Mouse (Mus musculus) hindbrain, embryonic 13.5 days (tissue): ENCODE measurements around the gene 1700025G04Rik. TPM values are rescaled to one million over a fixed set of nuclear protein-coding genes. Genes with fewer than 3 reads are reported as not detected.
A peak's percentile ranks its signal among the peaks of the same experiment; 100 is the strongest.

Source experiments
- ATAC-seq: fragments of 200-750 bp; cut with Nextera tagmentation; 2 replicates; pipeline ENCODE4 v1.8.0; 2017; ENCODE audit warnings: moderate TSS enrichment; ENCODE audit not compliant: low FRiP score
- H3K27ac ChIP-seq: fragments of 300-500 bp; sonication (generic); 2 replicates; pipeline ENCODE4 v1.5.1; 2015; ENCODE audit warnings: inconsistent platforms, mild to moderate bottlenecking, moderate library complexity
- H3K27me3 ChIP-seq: fragments of 300-500 bp; sonication (generic); 2 replicates; pipeline ENCODE4 v1.6.1; 2015; ENCODE audit warnings: mild to moderate bottlenecking, inconsistent platforms
- H3K36me3 ChIP-seq: fragments of 300-500 bp; sonication (generic); 2 replicates; pipeline ENCODE4 v1.6.1; 2015; ENCODE audit warnings: mild to moderate bottlenecking, inconsistent platforms
- H3K4me1 ChIP-seq: fragments of 300-500 bp; sonication (generic); replicated peaks from 2 replicates; pipeline ENCODE4 v1.6.1; 2015; ENCODE audit warnings: inconsistent platforms
- H3K4me2 ChIP-seq: fragments of 300-500 bp; sonication (generic); 2 replicates; pipeline ENCODE4 v1.6.1; 2015; ENCODE audit warnings: inconsistent platforms, mild to moderate bottlenecking, moderate library complexity
- H3K4me3 ChIP-seq: fragments of 300-500 bp; sonication (generic); 2 replicates; pipeline ENCODE4 v1.5.1; 2015; ENCODE audit warnings: mild to moderate bottlenecking, inconsistent platforms
- H3K9ac ChIP-seq: fragments of 300-500 bp; sonication (generic); 2 replicates; pipeline ENCODE4 v1.6.1; 2015; ENCODE audit warnings: mild to moderate bottlenecking, inconsistent platforms
- H3K9me3 ChIP-seq: fragments of 300-500 bp; sonication (generic); 2 replicates; pipeline ENCODE4 v1.6.1; 2016; ENCODE audit warnings: inconsistent platforms
- WGBS: fragments of 180-500 bp; shearing (Covaris S2); methylation state at CpG from one replicate; pipeline ENCODE4 v1.1.7; 2015; 5-methylcytosine and 5-hydroxymethylcytosine counted together
- polyA plus RNA-seq: library from polyadenylated mRNA; unstranded; fragments of >200 nt; fragmentation: Nextera tagmentation; extraction: Ambion mirVana; gene quantifications from 2 replicates; pipeline ENCODE4 v1.2.1, GENCODE M21; 2015

Gene 1700025G04Rik
- polyA plus RNA-seq, 1 experiment from 2014 or later: 41.0 TPM

DNA sequence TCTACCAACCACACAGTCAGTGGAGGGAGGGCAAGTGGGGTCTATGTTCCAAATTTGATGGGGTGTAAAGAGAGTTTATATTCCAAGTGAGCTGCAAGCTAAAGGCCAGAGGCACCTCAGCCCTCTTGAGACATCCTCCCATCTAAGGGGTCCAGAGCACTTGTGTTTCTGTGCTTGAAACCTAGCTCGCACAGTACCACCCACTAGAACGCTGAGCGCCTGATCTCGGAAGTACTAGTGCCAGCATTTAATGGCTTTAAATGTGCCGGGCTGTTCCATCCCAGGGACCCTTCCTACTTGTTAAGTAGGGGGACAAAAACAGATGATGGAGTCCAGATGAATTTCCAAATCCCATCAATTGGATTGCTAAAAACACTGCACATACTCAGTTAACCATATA, 1.9 kb downstream of the 1700025G04Rik start:
- Histone ChIP-seq H3K4me1 (peaks cover 72% of the 10 kb centered on the region), H3K4me3 (peak overlapping the region; percentile 87), H3K27me3 (no peaks in the 10 kb centered on the region), H3K4me2 (peak overlapping the region; percentile 79), H3K9ac (peak overlapping the region; percentile 96), H3K36me3 (no peaks in the 10 kb centered on the region), H3K27ac (0 out of 2 replicates have a peak overlapping the region, but pooled peaks have one; percentile 9), H3K9me3 (no peaks in the 10 kb centered on the region)
- WGBS: 38% methylated on average over 5 of the region's 5 CpGs
- ATAC-seq: no peak

DNA sequence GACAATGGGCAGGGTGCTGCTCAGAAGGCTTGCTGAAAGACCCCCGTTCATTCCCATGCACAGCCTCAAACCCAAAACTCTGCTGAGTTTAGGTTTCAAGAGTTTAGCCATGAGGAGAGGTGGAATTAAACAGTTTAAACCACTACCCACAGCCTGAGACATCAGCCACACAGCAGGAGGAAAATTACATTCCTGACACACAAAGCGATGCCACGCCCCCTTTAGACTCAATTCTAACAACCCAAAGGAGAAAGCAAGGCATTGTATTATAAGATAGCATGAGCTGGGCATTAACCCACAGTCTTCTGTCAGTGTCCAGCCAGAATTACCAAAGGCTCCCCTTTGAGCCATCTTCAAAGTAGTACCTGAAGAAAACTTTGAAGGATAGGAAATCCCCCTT, 3.0 kb downstream of the 1700025G04Rik start:
- H3K27me3 ChIP-seq: no peaks in the 10 kb centered on the region
- 18% methylated on average over 3 of the region's 3 CpGs for WGBS
- peak overlapping the region; percentile 87 for H3K4me3 ChIP-seq
- H3K36me3 ChIP-seq: no peaks in the 10 kb centered on the region
- peak overlapping the region; percentile 36; the same call in 1 of the 2 replicates for H3K9ac ChIP-seq
- H3K9me3 ChIP-seq: no peaks in the 10 kb centered on the region
- no peak for ATAC-seq
- peak overlapping the region; percentile 79 for H3K4me2 ChIP-seq
- H3K27ac ChIP-seq: no peak overlapping the region
- peaks cover 81% of the 10 kb centered on the region for H3K4me1 ChIP-seq

DNA sequence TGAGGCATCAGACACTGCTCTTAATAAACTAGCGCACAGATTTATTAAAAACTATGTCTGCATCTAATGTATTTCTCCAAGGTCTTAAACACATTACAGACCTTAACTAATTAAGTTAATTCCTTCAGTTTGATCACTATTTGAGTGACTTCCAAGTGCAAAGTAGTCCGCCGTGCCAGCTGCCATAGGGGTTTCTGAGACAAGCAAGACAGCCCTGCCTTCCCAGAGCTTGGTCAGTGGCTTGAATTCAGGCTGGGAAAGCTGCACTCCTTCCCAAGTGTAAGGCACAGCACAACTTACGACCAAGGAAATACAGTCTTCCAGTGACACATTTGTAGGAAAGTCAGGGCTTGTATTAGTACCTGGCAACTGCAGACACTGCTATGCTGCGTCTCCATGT, 4.4 kb downstream of the 1700025G04Rik start:
- Histone ChIP-seq H3K27ac (no peak overlapping the region; the same call in 1 of the 2 replicates), H3K27me3 (no peaks in the 10 kb centered on the region), H3K4me1 (peaks cover 73% of the 10 kb centered on the region), H3K9me3 (no peaks in the 10 kb centered on the region), H3K4me3 (no peak overlapping the region), H3K4me2 (peak overlapping the region; percentile 79), H3K9ac (no peak overlapping the region), H3K36me3 (no peaks in the 10 kb centered on the region)
- no peak for ATAC-seq
- WGBS: 63% methylated on average over 5 of the region's 5 CpGs

DNA sequence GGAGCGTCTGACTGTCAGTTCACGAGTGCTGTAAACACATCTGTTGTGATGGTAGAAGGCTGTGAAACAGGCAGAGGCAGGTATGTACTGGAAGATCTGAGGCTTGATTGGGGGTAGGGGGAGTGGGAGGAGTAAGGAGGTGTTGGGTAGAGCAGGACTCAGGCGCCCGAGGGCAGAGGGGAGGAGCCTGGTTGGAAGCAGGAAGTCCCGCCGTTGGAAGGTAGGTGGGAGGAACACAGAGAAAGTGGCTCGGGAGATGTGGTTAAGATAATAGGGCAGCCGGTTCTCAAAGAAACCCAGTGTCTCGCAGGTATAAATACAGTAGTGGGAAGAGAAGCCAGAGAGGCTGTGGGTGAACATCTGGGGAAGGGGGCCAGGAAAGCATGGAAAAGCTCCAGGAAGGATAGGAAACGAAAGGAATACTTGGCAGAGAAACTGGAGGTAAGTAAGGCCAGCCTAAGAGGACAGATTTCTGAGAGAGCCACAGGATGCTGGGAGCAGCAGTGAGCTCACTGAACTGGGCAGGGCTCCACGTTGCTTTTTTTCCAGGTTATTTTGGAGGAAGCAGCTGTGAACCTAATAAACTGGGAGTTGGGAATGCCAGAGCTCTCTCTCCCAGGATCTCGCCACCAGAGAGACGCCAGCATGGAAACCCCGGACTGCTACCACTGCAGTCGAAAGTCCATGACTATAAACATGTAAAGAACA, 5.1 kb downstream of the 1700025G04Rik start:
- Histone ChIP-seq H3K27ac (peak overlapping the region; percentile 46), H3K4me1 (peaks cover 80% of the 10 kb centered on the region), H3K9ac (peak overlapping the region; percentile 29; the same call in 1 of the 2 replicates), H3K27me3 (no peaks in the 10 kb centered on the region), H3K9me3 (no peaks in the 10 kb centered on the region), H3K4me3 (no peak overlapping the region), H3K4me2 (peak overlapping the region; percentile 79), H3K36me3 (no peaks in the 10 kb centered on the region)
- 31% methylated on average over 15 of the region's 15 CpGs for WGBS
- ATAC-seq: no peak

DNA sequence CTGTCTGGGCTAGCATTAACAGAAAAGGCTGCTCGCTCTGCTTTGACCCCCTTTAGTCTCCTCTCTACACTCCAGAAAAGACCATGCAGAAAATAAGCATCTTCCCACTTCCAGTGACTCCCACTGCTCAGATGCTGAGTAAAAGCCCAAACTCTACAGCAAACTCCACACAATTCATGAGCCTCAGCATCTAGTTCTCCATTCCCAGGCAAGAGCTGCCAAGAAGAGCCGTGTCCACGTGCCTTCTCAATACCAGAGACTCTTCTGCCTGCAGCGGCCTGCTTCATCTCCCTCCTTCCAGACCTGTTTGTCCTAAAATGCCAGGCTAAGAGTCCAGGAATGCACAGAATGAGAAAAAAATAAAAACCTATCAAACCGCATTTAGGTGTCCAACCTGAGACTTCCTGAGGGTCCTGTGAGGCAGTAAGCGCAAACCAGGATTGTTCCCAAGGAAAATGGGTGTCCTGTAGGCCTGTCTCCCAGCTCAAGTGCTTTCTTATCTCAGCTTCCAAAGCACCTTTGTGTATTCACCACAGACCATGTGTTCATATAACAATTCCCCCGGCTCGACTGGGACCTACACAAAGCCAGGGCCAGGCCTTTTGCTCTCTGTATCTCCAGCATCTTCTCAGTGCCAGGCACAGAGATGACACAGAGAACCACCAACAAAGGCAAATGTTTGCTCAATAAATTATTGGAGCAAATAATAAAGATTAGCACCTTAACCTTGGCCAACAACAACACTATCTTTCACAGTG, 7.8 kb downstream of the 1700025G04Rik start:
- H3K9me3 ChIP-seq: no peaks in the 10 kb centered on the region
- H3K4me3 ChIP-seq: no peak overlapping the region
- 72% methylated on average over 8 of the region's 8 CpGs for WGBS
- no peak for ATAC-seq
- no peaks in the 10 kb centered on the region for H3K27me3 ChIP-seq
- no peak overlapping the region for H3K9ac ChIP-seq
- H3K4me2 ChIP-seq: no peak overlapping the region
- peaks cover 69% of the 10 kb centered on the region for H3K4me1 ChIP-seq
- H3K36me3 ChIP-seq: no peaks in the 10 kb centered on the region
- H3K27ac ChIP-seq: 0 out of 2 replicates have a peak overlapping the region, but pooled peaks have one; percentile 8

DNA sequence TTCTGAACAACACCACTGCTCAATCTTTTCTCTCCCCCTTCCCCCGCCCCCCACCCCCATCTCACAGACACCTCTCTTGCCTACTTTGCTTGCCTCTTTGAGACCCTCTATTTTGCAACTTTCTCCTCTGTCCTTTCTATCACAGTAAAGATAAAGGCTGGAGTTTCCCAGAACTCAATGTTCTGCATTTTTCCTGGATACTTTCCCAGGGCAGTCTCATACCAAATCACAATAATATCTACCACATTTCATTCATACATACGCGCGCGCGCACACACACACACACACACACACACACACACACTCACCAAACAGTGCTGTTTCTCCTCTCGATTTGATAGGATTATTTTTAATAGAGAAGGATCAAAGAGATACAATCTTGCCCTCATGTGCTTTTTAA, 8.8 kb downstream of the 1700025G04Rik start:
- no peak overlapping the region for H3K4me3 ChIP-seq
- no peak for ATAC-seq
- H3K9ac ChIP-seq: no peak overlapping the region
- H3K4me2 ChIP-seq: no peak overlapping the region
- H3K9me3 ChIP-seq: no peaks in the 10 kb centered on the region
- peaks cover 65% of the 10 kb centered on the region for H3K4me1 ChIP-seq
- H3K27me3 ChIP-seq: no peaks in the 10 kb centered on the region
- no peak overlapping the region for H3K27ac ChIP-seq
- 95% methylated on average over 7 of the region's 7 CpGs for WGBS
- H3K36me3 ChIP-seq: no peaks in the 10 kb centered on the region

DNA sequence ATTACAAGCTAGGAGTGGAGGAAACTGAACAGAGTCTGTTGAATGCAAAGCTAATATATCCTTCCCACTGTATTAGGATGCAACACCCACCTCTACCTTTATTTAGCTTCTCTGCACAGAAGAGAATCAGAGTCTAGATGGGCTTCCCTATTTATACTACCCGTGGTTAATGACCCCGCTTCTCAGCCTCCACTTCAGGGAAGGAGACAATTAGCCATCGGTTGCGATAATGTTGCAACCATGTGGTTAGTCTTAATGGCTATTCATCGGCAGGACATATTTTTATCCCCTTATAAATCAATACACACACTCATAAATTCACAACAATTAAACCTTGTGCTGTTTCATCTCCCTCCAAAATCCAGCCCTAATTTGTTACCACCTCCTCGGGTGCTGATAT, 9.7 kb downstream of the 1700025G04Rik start:
- Histone ChIP-seq H3K9ac (no peak overlapping the region), H3K27me3 (no peaks in the 10 kb centered on the region), H3K4me1 (peaks cover 65% of the 10 kb centered on the region), H3K9me3 (no peaks in the 10 kb centered on the region), H3K4me3 (no peak overlapping the region), H3K36me3 (no peaks in the 10 kb centered on the region), H3K4me2 (no peak overlapping the region), H3K27ac (no peak overlapping the region)
- ATAC-seq: no peak
- 70% methylated on average over 6 of the region's 6 CpGs for WGBS

DNA sequence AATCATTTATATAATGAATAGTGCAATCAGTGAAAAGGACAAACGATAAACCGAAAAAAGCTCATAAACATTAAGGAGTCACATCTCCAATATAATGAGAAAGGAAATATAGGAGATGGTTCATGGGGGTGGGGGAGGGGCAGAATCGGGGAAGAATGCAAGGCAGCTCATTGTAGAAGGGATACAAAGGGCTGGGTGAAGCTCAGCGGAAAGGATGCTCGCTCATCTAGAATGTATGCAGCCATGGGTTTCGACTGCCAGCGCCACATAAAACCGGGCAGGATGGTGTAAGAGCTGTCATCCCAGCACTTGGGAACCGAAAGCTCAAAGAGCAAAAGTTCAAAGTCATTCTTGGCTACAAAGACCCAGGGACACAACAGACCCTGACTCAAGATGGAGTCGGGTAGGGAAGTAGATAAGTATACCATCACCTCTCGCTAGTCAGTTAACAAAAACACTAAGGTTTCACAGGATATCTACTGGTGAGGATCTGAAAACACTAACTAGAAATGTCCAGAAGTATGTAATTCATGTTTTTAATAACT, 12.7 kb downstream of the 1700025G04Rik start:
- 30% methylated on average over 11 of the region's 11 CpGs for WGBS

DNA sequence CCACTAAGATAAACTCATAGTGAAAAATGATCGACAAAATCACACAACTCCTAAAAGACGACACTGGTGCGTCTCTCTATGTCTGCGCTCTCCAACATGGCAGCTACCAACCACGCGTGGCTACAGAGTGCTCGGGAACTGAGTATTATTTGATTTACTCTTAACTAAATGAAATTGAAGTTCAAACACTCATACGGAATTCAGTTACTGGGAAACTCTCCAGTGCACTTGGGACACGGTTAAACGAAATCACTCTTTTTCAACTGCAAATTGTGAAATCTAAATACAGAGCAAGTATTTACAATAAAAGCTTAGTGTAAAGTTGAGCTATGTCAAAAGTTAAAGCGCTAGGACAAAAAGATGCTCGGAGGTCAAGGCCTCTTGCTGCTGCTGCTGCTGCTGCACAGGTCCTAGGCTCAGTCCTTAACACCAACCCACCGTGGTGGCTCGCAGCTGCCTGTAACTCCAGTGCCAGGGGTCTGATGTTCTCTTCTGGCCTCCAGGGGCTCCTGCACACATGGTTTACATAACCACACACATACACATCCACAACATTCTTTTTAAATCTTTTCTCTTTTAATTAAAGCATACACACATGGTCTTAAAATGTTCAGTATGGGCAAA, 13.6 kb downstream of the 1700025G04Rik start:
- 62% methylated on average over 14 of the region's 14 CpGs for WGBS
- Histone ChIP-seq H3K4me3 (no peak overlapping the region), H3K36me3 (no peaks in the 10 kb centered on the region), H3K4me1 (peaks cover 60% of the 10 kb centered on the region), H3K27me3 (no peaks in the 10 kb centered on the region), H3K27ac (peak overlapping the region; percentile 74), H3K9me3 (no peaks in the 10 kb centered on the region), H3K9ac (no peak overlapping the region), H3K4me2 (no peak overlapping the region)
- no peak for ATAC-seq

More for the DNA sequence above, 12.7 kb downstream of the 1700025G04Rik start:
- Histone ChIP-seq H3K4me1 (peaks cover 58% of the 10 kb centered on the region), H3K27me3 (no peaks in the 10 kb centered on the region), H3K36me3 (no peaks in the 10 kb centered on the region), H3K9ac (no peak overlapping the region), H3K4me2 (peak overlapping the region; percentile 33), H3K4me3 (no peak overlapping the region), H3K9me3 (no peaks in the 10 kb centered on the region), H3K27ac (peak overlapping the region; percentile 83)
- 0 out of 2 replicates have a peak, but pooled peaks have one; percentile 45 for ATAC-seq

DNA sequence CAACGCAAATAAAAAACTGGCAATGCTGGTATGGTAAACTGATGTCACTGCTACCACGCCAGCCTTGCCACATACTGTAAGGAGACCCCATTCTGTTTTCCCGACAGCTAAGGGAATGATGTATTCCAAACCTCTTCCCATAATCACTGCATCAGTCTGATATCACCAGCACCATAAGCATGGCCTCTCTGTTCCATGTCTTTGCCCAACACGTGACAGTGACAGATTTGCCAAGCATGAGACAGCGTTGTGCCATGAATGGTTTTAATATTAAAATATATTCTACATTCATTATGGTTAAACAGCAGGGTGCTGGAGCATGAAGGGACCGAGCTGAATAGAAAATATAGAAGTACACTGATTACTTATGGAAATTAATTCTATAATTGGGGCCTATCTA, 14.2 kb downstream of the 1700025G04Rik start:
- H3K9ac ChIP-seq: no peak overlapping the region
- no peaks in the 10 kb centered on the region for H3K36me3 ChIP-seq
- no peaks in the 10 kb centered on the region for H3K27me3 ChIP-seq
- peak; percentile 58 for ATAC-seq
- peaks cover 67% of the 10 kb centered on the region for H3K4me1 ChIP-seq
- no peaks in the 10 kb centered on the region for H3K9me3 ChIP-seq
- WGBS: 45% methylated on average over 6 of the region's 6 CpGs
- H3K4me3 ChIP-seq: no peak overlapping the region
- H3K4me2 ChIP-seq: no peak overlapping the region
- peak overlapping the region; percentile 74 for H3K27ac ChIP-seq

DNA sequence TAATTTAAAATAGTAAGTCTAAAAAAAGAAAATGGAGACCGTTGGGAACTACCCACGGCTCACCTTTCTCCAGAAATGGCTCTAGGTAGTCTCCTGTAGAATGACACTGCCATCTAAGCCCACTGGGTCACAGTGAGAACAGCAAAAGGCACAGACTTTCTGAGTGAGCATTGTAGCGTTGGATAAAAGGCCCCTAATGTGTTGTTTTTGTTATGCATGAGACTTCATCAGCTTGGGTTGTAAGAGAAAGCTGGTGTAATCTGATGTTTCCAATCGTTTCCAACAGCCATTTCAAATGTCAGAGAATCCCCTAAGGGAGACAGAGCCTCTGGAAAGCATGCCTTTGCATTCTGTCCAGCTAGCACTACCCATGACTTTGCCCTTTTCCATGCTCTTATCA, 19.5 kb downstream of the 1700025G04Rik start:
- no peak for ATAC-seq
- Histone ChIP-seq H3K4me2 (no peak overlapping the region), H3K36me3 (no peaks in the 10 kb centered on the region), H3K27ac (no peak overlapping the region), H3K4me3 (no peak overlapping the region), H3K27me3 (no peaks in the 10 kb centered on the region), H3K9ac (no peak overlapping the region), H3K9me3 (no peaks in the 10 kb centered on the region), H3K4me1 (peaks cover 58% of the 10 kb centered on the region)
- WGBS: 45% methylated on average over 4 of the region's 4 CpGs

DNA sequence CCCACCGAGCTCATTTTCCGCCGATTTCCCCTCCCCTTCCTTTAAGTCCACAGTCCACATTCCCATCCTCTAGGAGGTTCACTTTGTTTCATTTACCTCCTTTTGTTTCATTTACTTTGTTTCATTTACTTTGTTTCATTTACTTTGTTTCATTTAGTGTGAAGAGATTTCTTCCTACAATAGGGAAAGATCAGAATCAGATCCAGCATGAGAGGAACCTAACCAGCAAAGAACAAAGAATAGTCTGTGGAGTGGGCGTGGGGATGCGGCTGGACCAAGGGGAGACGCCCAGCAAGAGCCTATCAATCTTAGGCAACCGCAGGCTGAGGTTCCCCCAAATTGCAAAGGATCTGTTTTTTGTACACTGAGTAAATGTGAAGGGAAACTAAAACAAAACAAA, 20.2 kb downstream of the 1700025G04Rik start:
- H3K4me1 ChIP-seq: peaks cover 51% of the 10 kb centered on the region
- H3K9ac ChIP-seq: no peak overlapping the region
- H3K9me3 ChIP-seq: no peaks in the 10 kb centered on the region
- no peak overlapping the region for H3K4me3 ChIP-seq
- WGBS: 21% methylated on average over 7 of the region's 7 CpGs
- H3K27me3 ChIP-seq: no peaks in the 10 kb centered on the region
- no peaks in the 10 kb centered on the region for H3K36me3 ChIP-seq
- H3K4me2 ChIP-seq: peak overlapping the region; percentile 34; the same call in 1 of the 2 replicates
- H3K27ac ChIP-seq: no peak overlapping the region
- no peak for ATAC-seq
